Mouse (Mus musculus): ENCODE data around the gene Sgk2.

Gene Sgk2

GRCm38 (mm10) chr2:162991394-162992083 lies 4.4 kb downstream of the Sgk2 start:
- DNase-seq (ENCODE audit: low spot score) = no peak

GRCm38 (mm10) chr2:162992084-162992437 lies 4.9 kb downstream of the Sgk2 start:
- DNase-seq (ENCODE audit: low spot score) = no peak

GRCm38 (mm10) chr2:162993881-162994616 lies 6.9 kb downstream of the Sgk2 start:
- DNase-seq (ENCODE audit: low spot score) = no peak

GRCm38 (mm10) chr2:162998528-162999230 lies 11.5 kb downstream of the Sgk2 start:
- peak; percentile 56 for DNase-seq (ENCODE audit: low spot score)

DNA sequence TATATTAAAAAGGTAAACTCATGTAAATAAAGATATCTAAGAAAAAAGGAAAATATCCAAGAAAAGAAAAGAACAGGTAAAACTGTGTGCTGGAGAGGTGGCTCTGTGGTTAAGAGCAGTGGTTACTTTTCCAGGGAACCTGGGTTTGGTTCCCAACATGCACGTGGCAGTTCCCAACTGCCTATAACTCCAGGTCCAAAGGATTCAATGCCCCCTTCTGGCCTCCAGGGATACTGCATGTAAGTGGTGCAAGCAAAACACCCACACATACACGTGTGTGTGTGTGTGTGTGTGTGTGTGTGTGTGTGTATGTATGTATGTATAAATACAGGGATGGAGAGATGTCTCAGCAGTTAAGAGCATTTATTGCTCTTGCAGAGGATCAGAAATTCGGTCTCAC lies 12.6 kb downstream of the Sgk2 start:
- no peak for DNase-seq (ENCODE audit: low spot score)

GRCm38 (mm10) chr2:163001071-163001470 lies 13.9 kb downstream of the Sgk2 start:
- DNase-seq (ENCODE audit: low spot score) = no peak

DNA sequence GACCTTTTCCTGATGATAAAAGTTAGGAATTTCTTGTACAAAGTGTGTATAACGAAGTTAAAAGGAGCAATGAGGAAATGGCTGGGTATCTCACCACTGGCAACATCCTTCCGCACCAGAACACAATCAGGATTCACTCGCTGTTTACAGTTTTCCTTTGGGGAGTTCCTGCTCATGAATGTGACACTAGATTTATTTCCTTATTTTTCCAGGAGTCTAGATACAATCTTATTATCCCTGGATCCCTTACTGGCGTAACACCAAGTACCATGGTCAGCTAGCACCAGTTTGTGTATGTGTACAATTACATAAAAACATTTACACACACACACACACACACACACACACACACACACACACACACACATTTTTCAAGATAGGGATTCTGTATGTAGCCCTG lies 20.2 kb downstream of the Sgk2 start:
- DNase-seq (ENCODE audit: low spot score) = no peak

- DNase-seq (ENCODE audit: low spot score) = peak; percentile 92
Observed at GRCm38 (mm10) chr2:163016916-163017743, 30.0 kb downstream of the Sgk2 start, which contains the start of gene Ift52. Gene Ift52, plus strand, starts transcription at chr2:163017354.

DNA sequence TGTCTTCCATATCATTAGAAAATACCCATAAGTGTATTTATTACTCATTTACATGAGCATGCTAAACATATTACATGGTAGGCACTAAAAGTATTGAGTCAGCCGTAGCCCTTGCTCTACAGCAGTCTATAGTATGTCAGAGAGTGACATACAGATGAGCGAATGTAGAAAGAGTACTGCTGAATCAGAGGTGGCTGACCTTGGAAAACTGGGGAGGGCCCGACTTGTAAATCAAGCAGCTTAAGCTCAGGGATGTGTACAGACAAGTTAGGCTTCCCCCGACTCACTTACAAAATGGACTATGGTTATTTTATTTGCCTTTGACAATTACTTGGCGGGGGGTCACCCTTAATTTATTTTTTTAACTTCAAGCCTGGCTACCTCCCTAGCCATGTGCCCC lies 44.2 kb downstream of the Sgk2 start:
- no peak for DNase-seq (ENCODE audit: low spot score)

GRCm38 (mm10) chr2:163031757-163032156 lies 44.6 kb downstream of the Sgk2 start:
- DNase-seq (ENCODE audit: low spot score) = no peak

DNA sequence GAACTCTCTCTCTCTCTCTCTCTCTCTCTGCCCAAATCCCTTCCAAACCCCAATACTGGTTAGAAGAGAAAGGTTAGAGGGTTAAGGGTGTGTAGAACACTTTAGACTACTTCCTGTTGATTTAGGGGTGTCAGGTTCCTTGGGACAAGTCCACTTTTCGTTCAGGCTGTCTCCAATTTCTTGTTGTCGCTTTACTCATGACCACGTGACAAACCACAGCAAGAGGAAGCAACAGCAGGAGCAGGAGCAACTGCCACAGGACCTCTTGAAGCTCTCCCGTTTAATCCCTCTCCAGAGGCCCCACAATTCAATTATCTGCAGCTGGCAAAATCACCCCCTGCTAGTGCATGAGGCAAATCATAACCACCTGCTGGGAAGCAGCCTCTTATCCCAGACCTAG lies 45.5 kb downstream of the Sgk2 start:
- no peak for DNase-seq (ENCODE audit: low spot score)

GRCm38 (mm10) chr2:163039940-163040339 lies 52.8 kb downstream of the Sgk2 start:
- no peak for DNase-seq (ENCODE audit: low spot score)

GRCm38 (mm10) chr2:163048125-163048524 lies 61.0 kb downstream of the Sgk2 start:
- DNase-seq (ENCODE audit: low spot score) = peak; percentile 54

GRCm38 (mm10) chr2:163049116-163049515 lies 62.0 kb downstream of the Sgk2 start:
- DNase-seq (ENCODE audit: low spot score) = no peak

DNA sequence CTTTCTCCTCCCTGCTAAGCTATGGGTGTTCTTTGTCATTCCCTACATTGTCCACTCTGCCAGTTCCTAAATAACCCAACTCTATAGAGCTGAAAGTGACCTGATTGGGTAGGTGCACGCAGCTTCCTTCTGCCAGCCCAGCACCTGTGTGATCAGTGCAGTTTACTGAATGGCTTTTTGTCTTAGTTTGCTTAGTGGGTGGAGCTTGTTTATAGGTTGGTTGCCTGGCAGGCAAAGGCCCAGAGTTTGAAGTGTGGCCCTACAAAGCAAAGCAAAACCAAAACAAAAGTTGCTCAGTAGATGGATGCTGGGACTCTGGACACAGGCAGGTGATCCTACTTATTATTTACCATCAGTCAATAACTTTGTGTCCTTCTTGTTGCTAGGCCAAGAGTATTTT lies 64.6 kb downstream of the Sgk2 start:
- DNase-seq (ENCODE audit: low spot score) = no peak

- no peak for DNase-seq (ENCODE audit: low spot score)
Observed at GRCm38 (mm10) chr2:163052101-163052500, 65.0 kb downstream of the Sgk2 start.

- DNase-seq (ENCODE audit: low spot score) = no peak
Observed at GRCm38 (mm10) chr2:163052826-163053225, 65.7 kb downstream of the Sgk2 start.

DNA sequence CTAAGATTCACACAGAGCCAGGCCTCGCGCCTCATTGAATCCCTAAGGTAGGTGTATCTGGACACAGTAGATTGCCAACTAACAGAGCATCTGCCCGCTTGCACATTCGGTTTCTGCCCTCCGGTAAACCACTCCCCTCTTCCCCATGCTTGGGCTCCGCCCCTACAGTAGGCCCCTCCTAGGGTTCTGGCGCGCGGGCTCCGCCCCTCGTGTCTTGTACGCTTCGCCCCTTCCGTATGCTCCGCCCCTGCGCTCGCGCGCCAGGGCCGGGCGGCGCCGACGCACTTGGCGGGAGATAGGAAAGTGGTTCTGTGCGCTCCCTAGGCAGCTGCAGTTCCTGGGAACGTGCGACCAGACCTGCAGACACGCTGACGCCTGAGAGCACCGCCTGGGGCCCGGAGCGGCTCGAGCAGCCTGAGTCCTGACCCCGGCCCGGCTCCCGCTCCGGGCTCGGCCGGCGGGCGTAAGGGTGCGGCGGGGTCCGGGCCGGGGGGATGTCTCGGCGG lies 67.3 kb downstream of the Sgk2 start, which contains the start of gene Mybl2:
Gene Mybl2 (plus strand): TSS at position 353 of the 506 bp plus-strand sequence.
- peak; percentile 93 for DNase-seq (ENCODE audit: low spot score)

DNA sequence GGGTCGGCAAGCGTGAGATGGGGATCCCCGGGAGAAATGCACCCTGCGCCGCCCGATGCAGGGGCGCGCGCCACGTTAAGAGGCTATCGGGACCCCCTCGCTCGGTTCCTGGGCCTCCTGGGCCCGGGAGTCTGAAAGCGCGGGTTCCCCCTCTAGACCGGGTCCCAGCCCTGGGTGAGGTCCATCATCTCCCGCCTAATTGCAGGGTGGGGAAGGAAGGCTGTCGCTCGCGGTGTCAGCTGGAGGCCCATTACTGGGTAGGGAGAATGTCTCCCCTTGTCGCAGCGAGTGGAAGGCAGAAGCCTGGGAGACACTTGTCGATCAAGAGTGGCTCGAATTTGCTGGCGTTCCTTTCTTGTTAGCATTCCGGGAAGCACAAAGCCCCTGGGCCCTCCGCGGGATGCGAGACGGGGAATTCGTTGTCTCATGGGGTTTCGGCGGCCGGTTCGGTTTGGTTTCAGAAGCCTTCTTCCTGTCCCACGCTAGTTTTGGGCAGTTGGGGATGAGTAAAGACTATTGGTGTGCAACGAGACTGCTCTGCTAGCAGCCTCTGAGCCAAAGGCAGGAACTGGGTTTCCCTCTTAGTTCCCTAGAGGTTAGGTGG lies 67.9 kb downstream of the Sgk2 start:
- peak; percentile 32 for DNase-seq (ENCODE audit: low spot score)

GRCm38 (mm10) chr2:163055715-163056114 lies 68.6 kb downstream of the Sgk2 start:
- DNase-seq (ENCODE audit: low spot score) = no peak

DNA sequence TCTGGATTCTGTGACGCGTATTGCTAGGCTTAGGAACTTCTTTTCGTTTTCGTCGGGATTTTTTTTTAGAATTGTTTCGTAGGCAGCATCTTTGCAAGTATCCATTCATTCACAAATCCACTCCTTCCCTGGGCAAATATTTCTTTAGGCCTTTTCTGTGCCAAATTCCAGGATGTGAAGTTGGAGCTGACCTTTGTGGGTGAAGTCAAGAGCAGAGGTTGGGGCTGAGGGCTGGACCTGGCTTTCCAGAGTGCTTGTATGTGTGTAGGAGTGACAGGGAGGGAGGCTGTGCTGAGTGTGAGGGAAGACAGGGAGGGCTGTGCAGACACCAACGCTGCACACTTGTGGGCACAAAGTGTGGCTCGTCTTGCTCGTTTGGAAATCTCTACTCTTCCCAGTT lies 69.5 kb downstream of the Sgk2 start:
- no peak for DNase-seq (ENCODE audit: low spot score)
